Mouse (Mus musculus) ES-Bruce4 (cell line): Measurements from ENCODE around the gene Txnrd3.

ENCODE experiments used
- CTCF ChIP-seq: IDR thresholded peaks from one replicate; pipeline ENCODE4 v1.8.1; 2011; ENCODE audit warnings: low read depth, low read length
- EP300 ChIP-seq: IDR thresholded peaks from 2 replicates; pipeline ENCODE4 v1.6.1; 2011; ENCODE audit warnings: low read depth, low read length; ENCODE audit not compliant: insufficient read depth
- POLR2A ChIP-seq: IDR thresholded peaks from one replicate; pipeline ENCODE4 v1.8.1; 2011; ENCODE audit warnings: low read length; ENCODE audit not compliant: insufficient read depth

DNA sequence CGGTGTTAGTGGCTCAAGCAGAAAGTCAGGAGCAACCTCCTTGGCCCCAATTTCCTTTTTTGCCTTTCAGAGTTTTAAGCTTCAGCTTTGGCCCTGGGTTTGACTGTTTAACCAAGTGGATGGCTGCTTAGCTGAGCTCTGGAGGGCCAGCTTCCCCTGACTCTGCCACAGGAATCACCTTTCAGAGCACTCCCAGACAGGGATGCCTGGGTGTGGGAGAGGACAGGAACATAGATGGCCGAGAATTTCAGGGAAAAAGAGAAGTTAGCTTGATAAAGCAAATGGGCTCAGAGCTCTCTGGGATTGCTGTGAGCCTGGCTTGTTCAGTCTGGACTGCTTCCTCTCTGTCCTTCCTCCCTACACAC lies 29.7 kb upstream of the Txnrd3 start:
- TF ChIP-seq CTCF, result no peak
- TF ChIP-seq EP300, result no peak
- TF ChIP-seq POLR2A, result no peak
